Mouse (Mus musculus): ENCODE results near the gene Prkaca.

- no peak for TF ChIP-seq CTCF (IDR thresholded peaks at IDR 0.05; ENCODE audit: extremely low read depth, insufficient read depth, low read length)
- no peak for TF ChIP-seq POLR2A (IDR thresholded peaks at IDR 0.05; ENCODE audit: extremely low read depth, insufficient read depth, low read length)
Observed at GRCm38 (mm10) chr8:83935435-83935834, 37.4 kb upstream of the Prkaca start.
